Mouse (Mus musculus) fat pad, adult 2 months (tissue): ENCODE results near the gene Onecut1.

Source experiments
- DNase-seq: peaks from one replicate; pipeline ENCODE4 v3.0.0-alpha.2; 2011; ENCODE audit warnings: low read depth, low spot score; ENCODE audit errors: extremely low read depth

Onecut1 gene

DNA sequence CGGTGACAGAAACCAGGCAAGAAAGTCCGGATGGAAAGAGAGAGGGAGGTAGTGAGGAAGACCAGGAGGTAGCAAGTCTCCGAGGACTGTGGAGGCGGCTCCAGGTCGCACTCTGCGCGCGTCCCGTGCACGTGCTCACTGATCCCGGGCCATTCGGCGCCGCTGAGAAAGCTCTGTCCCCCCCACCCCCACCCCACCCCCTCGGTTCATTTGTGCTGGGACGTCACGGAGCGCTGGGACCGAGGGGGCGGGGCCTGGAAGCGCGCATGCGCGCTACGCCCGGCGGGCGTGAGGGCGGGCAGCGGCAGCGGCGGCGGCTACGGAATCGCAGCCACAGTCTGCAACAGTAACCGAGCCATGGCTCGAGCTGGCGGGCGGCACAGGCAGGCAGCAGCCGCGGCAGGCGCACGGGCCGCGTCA, at the start of gene Onecut1:
Gene Onecut1, plus strand, starts transcription at position 361 of the 420 bp plus-strand sequence.
- DNase-seq: no peak

DNA sequence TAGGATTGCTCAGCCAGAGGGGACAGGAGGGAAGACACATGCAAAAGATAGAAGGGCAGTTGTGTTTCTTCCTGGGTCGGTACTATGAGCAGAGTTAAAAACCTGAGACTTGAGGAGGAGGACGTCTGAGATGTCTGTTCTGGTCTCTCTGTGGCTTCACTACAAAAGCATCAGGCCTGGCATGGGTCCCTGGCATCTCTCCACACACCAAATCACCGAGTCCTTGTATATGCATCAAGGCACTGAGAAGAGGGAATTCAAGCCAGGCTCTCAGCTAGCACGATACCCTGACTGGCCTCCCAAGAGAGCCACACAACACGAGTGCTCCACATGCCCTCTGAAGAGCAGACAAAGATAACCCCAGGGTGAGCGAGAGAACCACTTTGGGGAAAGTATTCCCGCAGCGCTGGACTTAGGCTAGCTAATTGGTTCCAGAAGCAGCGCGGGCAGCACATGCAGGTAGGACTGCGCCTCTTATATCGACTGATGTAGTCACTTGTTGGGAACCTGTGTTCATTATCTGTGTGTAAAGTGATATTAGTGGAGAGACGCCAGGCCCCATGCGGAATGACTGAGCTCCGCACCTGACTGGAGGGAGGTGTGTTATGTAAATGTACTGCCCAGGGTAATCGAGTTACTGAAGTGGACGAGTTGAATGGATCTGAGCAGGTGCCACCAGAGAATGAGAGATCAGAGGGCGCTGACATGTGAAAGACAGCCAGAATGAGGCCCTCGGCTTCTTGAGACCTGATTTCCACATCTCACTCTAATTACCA, 41.8 kb upstream of the Onecut1 start:
- no peak for DNase-seq

GRCm38 (mm10) chr9:74825102-74825501, 36.6 kb upstream of the Onecut1 start:
- DNase-seq: no peak

- DNase-seq: no peak
These were observed 32.5 kb upstream of the Onecut1 start for GRCm38 (mm10) chr9:74829206-74829605.

- DNase-seq: no peak
These were observed 18.8 kb upstream of the Onecut1 start for GRCm38 (mm10) chr9:74842890-74843289.

DNA sequence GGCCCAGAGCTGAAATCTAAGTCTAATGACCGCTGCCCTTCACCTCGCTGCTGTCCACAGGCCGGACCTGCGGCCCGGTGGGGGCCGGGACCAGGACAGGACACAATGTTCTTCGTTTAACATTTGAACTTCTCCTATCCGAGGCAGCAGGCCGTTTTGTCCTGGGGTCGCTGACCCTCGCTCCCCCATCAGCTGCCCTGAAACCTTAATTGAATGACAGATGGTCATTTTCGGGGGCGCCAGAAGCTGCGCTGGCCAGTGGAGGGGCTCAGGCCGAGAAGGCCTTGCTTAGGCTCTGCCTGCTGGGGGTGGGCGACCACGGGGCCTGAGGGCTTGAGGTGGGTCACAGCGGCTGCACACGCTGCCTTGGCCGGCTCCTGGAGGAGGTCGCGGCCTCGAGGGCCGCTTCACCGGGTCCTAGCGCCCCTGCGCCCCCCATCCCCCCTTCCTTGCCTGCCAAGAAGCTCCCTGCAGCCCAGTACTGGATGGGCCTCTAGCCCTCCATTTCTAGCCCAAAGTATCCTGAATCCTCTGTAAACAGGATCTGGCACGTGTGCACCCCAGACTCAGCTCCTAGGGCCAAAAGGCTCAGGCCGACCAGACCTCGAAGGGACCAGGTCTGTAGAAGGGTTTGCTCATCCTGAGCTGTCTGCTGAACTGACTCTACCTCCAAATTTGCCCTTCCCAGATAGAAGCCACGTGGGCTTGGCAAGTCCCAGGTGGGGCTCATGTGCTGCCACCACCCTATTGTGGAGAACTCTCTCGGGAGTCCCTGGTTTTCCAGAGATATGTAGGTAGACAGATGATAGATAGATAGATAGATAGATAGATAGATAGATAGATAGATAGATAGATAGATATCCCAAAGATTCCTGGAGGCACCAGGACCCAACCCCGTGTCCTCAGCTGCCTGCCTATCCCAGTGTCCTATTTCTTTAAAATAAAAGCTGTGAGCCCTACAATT, 14.6 kb upstream of the Onecut1 start:
- no peak for DNase-seq

- DNase-seq: no peak
These were observed 13.1 kb upstream of the Onecut1 start for GRCm38 (mm10) chr9:74848411-74849194.

- DNase-seq: no peak
These were observed 12.3 kb upstream of the Onecut1 start for GRCm38 (mm10) chr9:74849195-74849978.

DNA sequence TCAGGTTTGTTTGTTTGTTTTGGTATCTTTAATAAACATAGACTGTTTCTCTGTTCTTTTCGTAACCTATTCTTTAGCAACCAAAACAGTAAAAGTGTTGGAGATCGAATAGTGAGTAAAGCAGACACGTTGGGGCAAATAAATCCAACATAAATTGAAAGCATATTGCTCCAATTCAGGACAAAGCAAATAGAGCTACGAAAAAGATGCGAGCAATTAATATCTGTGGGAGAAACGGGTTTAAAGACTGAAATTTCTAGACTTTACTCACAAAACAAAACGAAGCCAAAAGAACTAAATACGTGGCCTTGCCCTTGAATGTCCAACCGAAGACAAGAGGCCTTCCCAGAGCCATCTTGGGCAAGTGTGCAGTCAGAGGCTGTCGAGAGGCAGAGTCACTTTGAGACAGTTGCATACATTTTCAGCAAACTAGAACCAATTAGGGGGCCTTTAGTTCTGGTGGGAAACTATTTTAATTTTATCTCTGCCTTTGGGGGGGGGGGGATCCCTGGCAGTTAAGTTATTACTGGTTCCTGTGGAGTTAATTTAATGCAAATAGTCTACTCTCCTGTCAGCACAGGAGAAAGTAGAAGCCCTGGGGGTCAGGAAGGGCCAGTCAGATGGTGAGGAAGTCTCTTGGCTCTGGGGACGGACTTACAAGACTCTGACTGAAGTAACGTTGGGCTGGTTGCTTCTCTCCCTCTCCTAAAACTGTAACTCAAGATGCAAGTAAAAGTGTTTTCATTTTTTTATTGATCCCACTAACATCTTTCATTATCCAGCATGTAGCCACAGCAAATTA, 11.5 kb upstream of the Onecut1 start:
- no peak for DNase-seq

DNA sequence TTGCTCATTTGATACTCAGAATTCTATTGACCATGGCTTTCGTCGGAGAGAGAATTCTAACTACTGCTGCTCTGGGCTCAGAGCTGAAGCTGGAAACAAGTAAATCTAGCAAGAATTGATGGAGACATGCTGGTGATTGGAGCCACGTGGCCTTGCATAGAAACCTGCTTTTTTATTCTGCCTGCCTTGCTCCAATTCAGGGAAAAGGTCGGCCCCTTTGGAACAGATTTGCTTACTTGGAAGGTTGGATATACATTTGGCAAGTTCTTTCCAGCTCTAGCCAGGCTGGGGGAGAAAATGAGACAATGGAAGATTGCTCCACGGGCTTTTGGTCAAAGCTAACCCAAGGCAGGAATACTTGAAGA, 11.0 kb upstream of the Onecut1 start:
- DNase-seq: no peak

DNA sequence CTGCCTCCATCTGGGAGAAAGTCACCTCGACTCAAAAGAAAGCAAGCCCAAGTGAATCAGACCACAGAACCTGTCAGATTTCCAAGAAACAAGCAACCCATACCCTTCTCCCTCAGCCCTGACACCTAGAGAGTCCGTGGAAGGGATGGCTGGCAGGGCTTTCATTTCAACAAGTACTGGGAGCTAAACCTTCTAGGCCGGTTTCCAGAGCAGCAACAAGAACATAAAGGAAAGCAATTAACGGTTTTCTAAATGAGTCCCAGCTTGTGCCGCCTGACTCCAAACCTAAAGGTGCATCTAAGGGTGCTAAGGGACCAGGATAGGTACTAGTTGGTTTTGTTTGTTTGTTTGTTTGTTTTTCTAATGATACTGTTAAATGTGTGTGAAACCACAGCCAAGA, 10.1 kb upstream of the Onecut1 start:
- no peak for DNase-seq

GRCm38 (mm10) chr9:74852361-74852760, 9.4 kb upstream of the Onecut1 start:
- no peak for DNase-seq

DNA sequence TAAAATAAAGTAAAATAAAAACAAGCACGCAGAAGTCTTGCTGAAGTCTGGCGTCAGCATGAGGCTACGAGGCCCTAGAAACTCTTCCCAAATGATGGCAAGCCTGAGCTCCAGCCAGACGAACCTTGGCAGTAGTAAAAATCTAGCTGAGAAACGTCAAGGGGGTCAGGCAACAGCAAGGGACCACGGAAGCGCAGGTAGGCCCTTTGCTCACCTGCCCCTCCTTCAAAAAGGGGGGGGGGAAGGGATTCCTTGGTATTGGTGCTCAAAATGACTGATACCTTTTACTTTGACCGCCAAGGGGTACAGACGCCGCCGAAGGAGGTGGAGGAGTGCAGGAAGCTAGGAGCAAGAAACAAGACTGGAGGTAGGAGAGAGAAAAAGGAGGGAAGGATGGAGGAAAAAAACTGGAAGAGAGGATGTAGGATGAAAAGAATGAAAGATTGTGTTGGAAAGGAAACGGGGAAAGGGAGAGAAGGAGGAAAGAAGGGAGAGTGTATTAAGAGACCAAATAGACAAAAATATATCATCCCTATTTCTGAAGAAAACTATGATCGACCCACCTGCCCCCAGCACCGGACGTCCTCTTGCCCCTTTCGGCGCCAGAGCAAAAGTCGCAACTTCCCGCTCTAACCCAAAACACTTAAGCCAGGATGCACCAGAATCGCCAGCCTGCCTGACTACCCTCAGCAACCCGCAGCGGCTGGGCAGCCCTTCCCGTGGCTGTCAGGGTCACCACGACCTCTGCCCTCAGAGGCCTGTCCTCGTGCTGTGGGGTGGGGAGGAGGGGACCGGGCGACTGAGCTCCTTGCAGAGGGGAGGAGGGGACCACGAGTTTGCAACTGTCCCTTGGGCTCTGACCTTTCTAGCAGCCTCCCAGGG, 8.3 kb upstream of the Onecut1 start:
- DNase-seq: no peak

- DNase-seq: no peak
These were observed 7.6 kb upstream of the Onecut1 start for GRCm38 (mm10) chr9:74854073-74854591.

DNA sequence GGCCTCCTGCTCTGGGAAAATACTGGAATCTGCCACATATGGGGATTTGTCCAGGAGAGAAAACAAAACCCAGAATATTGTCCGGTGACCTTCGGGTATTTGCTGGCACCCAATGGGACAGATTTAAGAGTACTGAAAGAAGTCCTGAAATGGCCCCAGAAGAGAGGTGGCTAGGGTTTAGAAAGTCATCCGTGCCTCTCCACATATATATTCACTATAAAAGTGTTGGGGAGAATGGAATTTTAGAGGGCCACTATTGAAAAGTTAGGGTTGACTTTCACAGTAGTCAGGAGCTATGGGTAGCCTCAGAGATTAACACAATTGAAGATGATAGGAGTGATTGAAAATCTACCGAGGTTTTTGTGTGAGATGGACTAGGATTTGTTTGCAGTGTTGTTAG, 6.3 kb upstream of the Onecut1 start:
- DNase-seq: no peak

- DNase-seq: no peak
These were observed 4.9 kb upstream of the Onecut1 start for GRCm38 (mm10) chr9:74856578-74857507.

DNA sequence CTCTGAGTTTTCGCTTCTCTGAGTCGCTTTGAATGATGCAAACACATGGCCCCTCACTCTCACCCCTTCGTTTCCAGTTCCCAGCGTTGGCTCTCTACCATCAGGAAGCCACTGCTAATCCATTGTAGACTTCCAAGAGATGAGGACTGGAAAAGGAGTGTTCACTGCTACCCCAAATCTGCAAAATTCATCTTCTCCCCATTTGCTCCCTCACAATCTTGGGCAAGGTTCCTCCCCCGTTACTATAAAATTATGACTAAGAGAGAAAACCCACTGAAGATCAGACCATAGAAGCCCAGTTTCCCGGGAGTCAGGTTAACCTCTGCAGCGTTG, 4.2 kb upstream of the Onecut1 start:
- DNase-seq: no peak
